Mouse (Mus musculus): ENCODE measurements at regions not wholly inside any gene's neighbourhood (a gene's known extent, or its start where the extent isn't known, plus 50 kb on each side); places are given as distances from the start of the nearest gene placed in this dataset.

GRCm38 (mm10) chr3:61460076-61460475, 94.3 kb upstream of the B430305J03Rik start:
- no peak for TF ChIP-seq CTCF (conservative IDR thresholded peaks at IDR 0.05; ENCODE audit: insufficient read depth, insufficient read length, low read depth, low read length)
- no peak for TF ChIP-seq POLR2A (IDR thresholded peaks at IDR 0.05; ENCODE audit: low read depth, low read length)

Measured in kidney, adult 2 months (tissue).